In genomic region chr12:104545993-104546769, GRCm38 (mm10) we compare ENCODE assay signal across 14 mouse cellular contexts.
DNase-seq lines count a peak whose midpoint lies in the region; ATAC-seq lines count a peak whose summit lies in the region.
"Had no signal": no experiment of that assay in that cellular context is flagged by ENCODE, and none has a peak within 500 bp of the region (broad histone marks: within the 10 kb centered on the region; RNA-seq: fewer than 3 reads in every experiment).

No protein-coding gene starts in this region.

- no peaks in the 10 kb centered on the region for H3K4me1 ChIP-seq in limb, embryonic 11.5 days (ENCODE audit: control insufficient read depth, insufficient read depth, low read length)
- peaks cover 11% of the 10 kb centered on the region; the same call in 1 of the 2 replicates for H3K4me1 ChIP-seq in limb, embryonic 10.5 days
- peaks cover 10% of the 10 kb centered on the region for H3K4me1 ChIP-seq in limb, embryonic 15.5 days
- H3K4me1 ChIP-seq: forebrain, embryonic 15.5 days had no signal

- H3K27ac ChIP-seq in limb, embryonic 11.5 days (replicated peaks; ENCODE audit: low read depth, low read length) = no peak overlapping the region
- H3K27ac ChIP-seq in limb, embryonic 10.5 days = no peak overlapping the region
- peak overlapping the region; percentile 11; the same call in 1 of the 2 replicates for H3K27ac ChIP-seq in limb, embryonic 15.5 days
- H3K27ac ChIP-seq: forebrain, embryonic 15.5 days had no signal

- no peak overlapping the region for H3K9ac ChIP-seq in limb, embryonic 11.5 days (ENCODE audit: low read length)
- no peak overlapping the region for H3K9ac ChIP-seq in limb, embryonic 15.5 days
- H3K9ac ChIP-seq: forebrain, embryonic 15.5 days had no signal

- H3K4me2 ChIP-seq in limb, embryonic 11.5 days (ENCODE audit: low read depth, severe bottlenecking) = no peak overlapping the region
- H3K4me2 ChIP-seq in limb, embryonic 15.5 days = no peak overlapping the region
- H3K4me2 ChIP-seq: forebrain, embryonic 15.5 days had no signal

- no peaks in the 10 kb centered on the region for H3K9me3 ChIP-seq in limb, embryonic 11.5 days (ENCODE audit: control insufficient read depth, low read length)
- no peaks in the 10 kb centered on the region for H3K9me3 ChIP-seq in limb, embryonic 10.5 days (replicated peaks)
- H3K9me3 ChIP-seq in limb, embryonic 15.5 days = no peaks in the 10 kb centered on the region
- H3K9me3 ChIP-seq: forebrain, embryonic 15.5 days had no signal

- 0 out of 2 replicates have a peak, but pooled peaks cover 2% of the 10 kb centered on the region for H3K27me3 ChIP-seq in limb, embryonic 11.5 days (ENCODE audit: control insufficient read depth, insufficient read depth, low read length)
- peaks cover 26% of the 10 kb centered on the region; the same call in 1 of the 2 replicates for H3K27me3 ChIP-seq in limb, embryonic 10.5 days (ENCODE audit: low read depth, poor library complexity, severe bottlenecking)
- no peaks in the 10 kb centered on the region for H3K27me3 ChIP-seq in limb, embryonic 15.5 days
- H3K27me3 ChIP-seq: forebrain, embryonic 15.5 days had no signal

- no peaks in the 10 kb centered on the region for H3K36me3 ChIP-seq in limb, embryonic 11.5 days (ENCODE audit: control insufficient read depth, insufficient read depth, low read length)
- H3K36me3 ChIP-seq in limb, embryonic 10.5 days = no peaks in the 10 kb centered on the region
- H3K36me3 ChIP-seq in limb, embryonic 15.5 days = no peaks in the 10 kb centered on the region
- H3K36me3 ChIP-seq: forebrain, embryonic 15.5 days had no signal

- peak; percentile 16 for DNase-seq in gastrocnemius, adult 18-20 months (ENCODE audit: low spot score)
- no peak for DNase-seq in gastrocnemius, adult 8-10 months (ENCODE audit: low spot score in 2 of 2)
- peak; percentile 40 for DNase-seq in limb, embryonic 11.5 days (ENCODE audit: low spot score)
- no peak for DNase-seq in limb, embryonic 10.5 days (ENCODE audit: low spot score)
- DNase-seq in cerebellum, adult 11 months = no peak
- no peak for DNase-seq in left cerebral cortex, postnatal 36 days (ENCODE audit: low spot score in 2 of 2)
- DNase-seq: adrenal gland, postnatal 25 days; gastrocnemius, postnatal 36 days; kidney, postnatal 10 days; right cerebral cortex, adult 18-20 months had no signal

- no peak for ATAC-seq in limb, embryonic 11.5 days (ENCODE audit: insufficient number of reproducible peaks, low FRiP score, low TSS enrichment, low read depth)
- ATAC-seq in common myeloid progenitor, adult 5-6 weeks (replicated peaks; ENCODE audit: low read depth, poor library complexity, severe bottlenecking) = 0 out of 2 replicates have a peak, but pooled peaks have one; percentile 36
- ATAC-seq in limb, embryonic 15.5 days (ENCODE audit: insufficient number of reproducible peaks, low FRiP score, low TSS enrichment, low read depth) = no peak
- ATAC-seq: forebrain, embryonic 15.5 days; hindbrain, embryonic 16.5 days had no signal

- 86% methylated on average over 20 of the region's 20 CpGs for WGBS in limb, embryonic 11.5 days
- WGBS in limb, embryonic 10.5 days = 89% methylated on average over 20 of the region's 20 CpGs
- 60% methylated on average over 20 of the region's 20 CpGs for WGBS in limb, embryonic 15.5 days

- intact Hi-C loops in left cerebral cortex, postnatal 36 days (cut with DNase I) = no loop called here

- H3K4me3 ChIP-seq in limb, embryonic 11.5 days (ENCODE audit: low read depth, low read length) = no peak overlapping the region
- H3K4me3 ChIP-seq in limb, embryonic 10.5 days = no peak overlapping the region
- H3K4me3 ChIP-seq in limb, embryonic 15.5 days = no peak overlapping the region
- H3K4me3 ChIP-seq: forebrain, embryonic 15.5 days had no signal

Comparison
In these comparisons a context has a peak if more than half of its experiments do, and no peak if none do; other contexts are left out.
1. DNase-seq: peak in gastrocnemius, adult 18-20 months (single experiment) and limb, embryonic 11.5 days (single experiment); none in gastrocnemius, adult 8-10 months (0 of 2), limb, embryonic 10.5 days (single experiment), cerebellum, adult 11 months (single experiment) and left cerebral cortex, postnatal 36 days (0 of 2).